Mouse (Mus musculus) ES-E14 (cell line): ENCODE measurements around the gene Qsox1. TPM values are rescaled to one million over a fixed set of nuclear protein-coding genes. Genes with fewer than 3 reads are reported as not detected.

Source experiments
- DNase-seq: peaks from one replicate; pipeline ENCODE4 v3.0.0-alpha.2; 2013; ENCODE audit warnings: low read depth, low spot score
- H3K27ac ChIP-seq: 2 replicates; pipeline ENCODE4 v1.5.1; 2012; ENCODE audit warnings: low read depth, mild to moderate bottlenecking, low read length, moderate library complexity, mixed read lengths; ENCODE audit not compliant: poor library complexity, insufficient read depth, severe bottlenecking
- H3K36me3 ChIP-seq: 2 replicates; pipeline ENCODE4 v1.6.1; 2012; ENCODE audit warnings: mild to moderate bottlenecking, low read length, moderate library complexity, mixed read lengths; ENCODE audit not compliant: control insufficient read depth, poor library complexity, insufficient read depth, severe bottlenecking
- H3K4me1 ChIP-seq, 2 experiments: fragments of 150-350 bp in 1 of 2; sonication (generic) in 1 of 2; 2 replicates each; pipeline ENCODE4 v1.6.1; 2012; ENCODE audit warnings: low read length in 2 of 2, mild to moderate bottlenecking in 1 of 2, mixed read lengths in 1 of 2; ENCODE audit not compliant: control insufficient read depth in 2 of 2, insufficient read depth in 2 of 2, poor library complexity in 1 of 2
- H3K4me3 ChIP-seq, 2 experiments: fragments of 150-350 bp in 1 of 2; sonication (generic) in 1 of 2; 2 replicates each; pipeline ENCODE4 v1.5.1; 2012; ENCODE audit warnings: low read length in 2 of 2, low read depth in 1 of 2, mild to moderate bottlenecking in 1 of 2, mixed read lengths in 1 of 2; ENCODE audit not compliant: insufficient read depth in 1 of 2, poor library complexity in 1 of 2, severe bottlenecking in 1 of 2
- H3K9ac ChIP-seq: 2 replicates; pipeline ENCODE4 v1.6.1; 2012; ENCODE audit warnings: low read depth, mild to moderate bottlenecking, low read length, mixed read lengths; ENCODE audit not compliant: poor library complexity, insufficient read depth, severe bottlenecking
- H3K9me3 ChIP-seq: fragments of 150-350 bp; sonication (generic); 2 replicates; pipeline ENCODE4 v1.6.1; 2012; ENCODE audit warnings: low read depth, mild to moderate bottlenecking, low read length; ENCODE audit not compliant: control insufficient read depth, insufficient read depth
- CHD2 ChIP-seq: IDR thresholded peaks from 2 replicates; pipeline ENCODE4 v1.6.1; 2014; ENCODE audit warnings: mild to moderate bottlenecking, low read depth, low read length, inconsistent platforms
- HCFC1 ChIP-seq: IDR thresholded peaks from 2 replicates; pipeline ENCODE4 v1.6.1; 2012; ENCODE audit warnings: low read length, inconsistent platforms, borderline replicate concordance; ENCODE audit not compliant: insufficient read depth
- MAFK ChIP-seq: IDR thresholded peaks from 2 replicates; pipeline ENCODE4 v1.6.1; 2014; ENCODE audit warnings: mild to moderate bottlenecking, low read depth, low read length, inconsistent platforms; ENCODE audit not compliant: insufficient read depth
- ZC3H11A ChIP-seq: IDR thresholded peaks from 2 replicates; pipeline ENCODE4 v1.6.1; 2012; ENCODE audit warnings: low read depth, mild to moderate bottlenecking, inconsistent platforms, low read length, borderline replicate concordance
- ZNF384 ChIP-seq: IDR thresholded peaks from 2 replicates; pipeline ENCODE4 v1.6.1; 2012; ENCODE audit warnings: low read depth, low read length, inconsistent platforms
- in situ Hi-C, 2 experiments: fragments of 600-800 bp; cut with MboI; formaldehyde crosslinking; loops; one replicate each; pipeline ENCODE4 v1.15.1; 2025; ENCODE audit warnings: low sequenced_read_pairs in 2 of 2, inconsistent platforms in 1 of 2; ENCODE audit not compliant: unreplicated experiment in 2 of 2
- total RNA-seq: library from RNA; depleted of rRNA; stranded (reverse); fragments of 300-350 nt; gene quantifications from 2 replicates; pipeline ENCODE4 v1.2.3, GENCODE M21; 2012

Gene Qsox1
- total RNA-seq, 1 experiment, result 38.1 TPM

DNA sequence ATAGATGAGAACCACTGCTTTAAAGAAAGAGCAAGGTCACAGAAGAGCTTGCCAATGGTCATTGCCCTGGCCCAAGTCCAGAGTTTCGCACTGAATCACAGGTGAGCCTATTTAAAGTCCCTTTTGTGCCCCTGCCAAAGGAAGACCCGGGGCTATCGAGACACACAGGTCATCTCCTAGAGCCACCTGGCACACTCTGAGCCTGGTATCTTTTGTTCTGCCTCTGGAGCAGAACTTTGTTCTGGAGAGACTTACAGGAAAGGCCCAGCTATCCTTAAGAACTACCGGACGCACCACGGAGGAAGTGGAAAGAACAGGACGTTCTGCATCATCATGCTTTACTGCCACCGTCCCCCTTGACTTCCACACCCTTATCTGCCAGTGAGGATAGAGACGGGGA lies 7.1 kb downstream of the Qsox1 start:
- H3K36me3 ChIP-seq, result no peaks in the 10 kb centered on the region; the same call in 1 of the 2 replicates
- in situ Hi-C loops, result no loop called here

DNA sequence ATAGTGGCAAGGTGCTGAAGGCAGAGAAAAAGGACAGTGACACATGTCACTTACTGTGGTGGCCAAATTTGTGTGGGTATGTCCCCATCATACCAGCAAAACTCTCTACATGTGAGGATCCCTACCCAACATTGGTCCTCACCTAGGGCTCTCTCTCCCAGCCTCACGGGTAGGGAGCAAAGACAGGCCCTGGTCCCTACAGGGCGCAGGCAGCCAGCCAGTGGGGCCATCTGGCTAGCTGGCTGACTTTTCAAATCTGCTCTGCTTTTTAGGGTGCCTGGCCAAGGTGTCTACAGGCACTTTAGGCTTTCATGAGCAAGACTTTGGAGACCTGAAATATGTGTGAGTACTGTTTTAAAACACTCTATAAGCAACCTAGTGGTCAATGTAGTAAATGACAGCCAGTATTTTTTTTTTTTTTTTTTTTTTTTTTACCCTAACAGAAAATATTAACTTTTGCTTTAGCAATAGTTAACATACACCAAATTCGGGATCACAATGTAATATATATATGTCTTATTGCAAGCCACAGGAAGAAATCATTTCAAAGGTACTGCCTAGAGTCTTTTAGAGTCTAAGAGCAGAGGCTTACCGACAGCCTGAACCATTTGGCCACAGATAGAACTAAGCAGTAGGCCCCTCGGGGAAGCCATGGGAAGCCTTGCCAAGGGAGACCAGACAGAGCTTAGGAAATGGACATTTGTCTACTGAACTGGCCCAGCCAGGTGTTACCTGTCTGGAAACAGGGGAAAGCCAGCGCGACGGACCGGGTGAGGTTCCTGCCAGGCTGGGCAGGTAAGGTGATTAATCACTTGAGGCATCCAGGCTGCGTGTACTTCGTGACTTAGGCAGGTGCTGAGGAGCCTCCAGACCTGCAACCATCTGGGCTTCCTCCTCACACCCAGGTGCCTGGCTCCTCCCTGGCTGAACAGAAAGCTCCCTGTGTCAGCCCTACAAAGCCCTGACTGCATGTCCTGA lies 11.4 kb downstream of the Qsox1 start:
- Histone ChIP-seq H3K9ac (no peak overlapping the region), H3K36me3 (no peaks in the 10 kb centered on the region), H3K4me1 (no peaks in the 10 kb centered on the region), H3K9me3 (no peaks in the 10 kb centered on the region), H3K4me3 (no peak overlapping the region), H3K27ac (no peak overlapping the region)
- in situ Hi-C loops, result no loop called here
- TF ChIP-seq ZC3H11A, result no peak
- no peak for TF ChIP-seq ZNF384
- TF ChIP-seq MAFK, result no peak
- no peak for DNase-seq

More for the DNA sequence above, 7.1 kb downstream of the Qsox1 start:
- no peaks in the 10 kb centered on the region for H3K4me1 ChIP-seq
- H3K9ac ChIP-seq, result no peak overlapping the region
- DNase-seq, result no peak
- H3K9me3 ChIP-seq, result no peaks in the 10 kb centered on the region
- TF ChIP-seq CHD2 (no peak), MAFK (no peak), HCFC1 (no peak), ZNF384 (no peak), ZC3H11A (no peak)
- no peak overlapping the region for H3K27ac ChIP-seq
- no peak overlapping the region for H3K4me3 ChIP-seq

DNA sequence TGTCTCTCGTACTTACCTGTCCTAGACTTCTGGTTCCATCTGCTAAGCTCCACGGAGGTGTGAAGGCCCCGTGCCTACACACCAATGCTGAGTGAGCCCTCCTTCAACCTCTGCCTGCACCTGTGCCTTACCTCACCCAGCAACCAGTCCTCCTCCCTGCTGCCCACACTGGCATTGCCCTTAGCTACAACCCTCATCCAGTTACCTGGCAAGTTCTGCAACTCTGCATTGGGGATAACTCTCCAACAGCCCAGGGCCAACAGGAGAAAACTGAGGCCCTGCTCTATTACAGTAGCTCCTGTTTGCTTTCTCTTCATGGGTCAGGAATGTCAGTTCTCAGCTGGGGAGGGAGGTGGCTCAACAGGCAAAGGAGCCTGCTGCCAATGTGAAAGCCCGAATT lies 14.7 kb downstream of the Qsox1 start:
- in situ Hi-C loops, result no loop called here
- no peak overlapping the region for H3K9ac ChIP-seq
- no peaks in the 10 kb centered on the region for H3K9me3 ChIP-seq
- no peaks in the 10 kb centered on the region for H3K36me3 ChIP-seq
- no peak for TF ChIP-seq CHD2
- no peak for TF ChIP-seq HCFC1
- TF ChIP-seq ZC3H11A, result no peak
- TF ChIP-seq MAFK, result no peak
- TF ChIP-seq ZNF384, result no peak
- no peak overlapping the region for H3K27ac ChIP-seq
- H3K4me3 ChIP-seq, result no peak overlapping the region
- no peak for DNase-seq
- H3K4me1 ChIP-seq, result no peaks in the 10 kb centered on the region

DNA sequence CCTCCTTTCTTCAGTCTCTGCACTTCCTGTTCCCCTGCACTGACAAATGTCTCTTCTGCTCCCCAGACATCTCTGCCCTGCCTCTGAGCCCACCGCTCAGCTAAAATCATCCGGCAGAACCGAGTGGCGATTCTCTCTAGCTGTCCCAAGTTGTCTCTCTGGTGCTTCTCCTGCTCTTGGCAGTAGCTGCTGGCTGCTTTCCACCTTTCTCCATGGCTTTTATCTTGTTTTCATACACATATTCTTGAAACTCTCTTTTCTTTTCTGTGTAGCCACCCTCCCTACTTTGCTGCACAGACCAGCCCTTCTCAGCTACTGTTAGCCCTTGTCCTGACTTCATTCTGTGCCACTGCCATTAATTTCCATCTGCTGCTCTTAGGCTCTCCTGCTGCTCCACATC lies 15.3 kb downstream of the Qsox1 start:
- Histone ChIP-seq H3K36me3 (no peaks in the 10 kb centered on the region), H3K4me1 (no peaks in the 10 kb centered on the region), H3K9me3 (no peaks in the 10 kb centered on the region), H3K27ac (no peak overlapping the region), H3K9ac (no peak overlapping the region), H3K4me3 (no peak overlapping the region)
- no peak for TF ChIP-seq ZC3H11A
- no peak for TF ChIP-seq MAFK
- TF ChIP-seq HCFC1, result no peak
- no peak for TF ChIP-seq ZNF384
- no peak for TF ChIP-seq CHD2
- DNase-seq, result no peak
- in situ Hi-C loops, result no loop called here
